Mouse (Mus musculus): Measurements from ENCODE around the gene Ppp1r15a.

- TF ChIP-seq CTCF (IDR thresholded peaks at IDR 0.05; ENCODE audit: insufficient read depth, low read depth, low read length) (no peak), POLR2A (IDR thresholded peaks at IDR 0.05; ENCODE audit: insufficient read depth, low read depth, low read length) (no peak)
These were observed 529 bp upstream of the Ppp1r15a start for GRCm38 (mm10) chr7:45526474-45527120.
